Mouse (Mus musculus) left cerebral cortex, postnatal 25 days (tissue): ENCODE measurements around the gene Tnfsf15. TPM values are rescaled to one million over a fixed set of nuclear protein-coding genes. Genes with fewer than 3 reads are reported as not detected.

ENCODE experiments used
- DNase-seq, 2 experiments: peaks; one replicate each; pipeline ENCODE4 v3.0.0; 2022; ENCODE audit warnings: low spot score in 2 of 2, mixed read lengths in 1 of 2
- intact Hi-C: fragments of 180-260 bp; cut with DNase I; formaldehyde crosslinking; loops from one replicate; pipeline ENCODE4 v1.15.1; 2025
- total RNA-seq, 2 experiments: library from RNA; stranded (reverse); gene quantifications; 2 replicates each; pipeline ENCODE4 v1.2.3; 2021

Tnfsf15 gene
- total RNA-seq, 2 experiments from 2014 or later: 0.09 to 0.11 TPM

DNA sequence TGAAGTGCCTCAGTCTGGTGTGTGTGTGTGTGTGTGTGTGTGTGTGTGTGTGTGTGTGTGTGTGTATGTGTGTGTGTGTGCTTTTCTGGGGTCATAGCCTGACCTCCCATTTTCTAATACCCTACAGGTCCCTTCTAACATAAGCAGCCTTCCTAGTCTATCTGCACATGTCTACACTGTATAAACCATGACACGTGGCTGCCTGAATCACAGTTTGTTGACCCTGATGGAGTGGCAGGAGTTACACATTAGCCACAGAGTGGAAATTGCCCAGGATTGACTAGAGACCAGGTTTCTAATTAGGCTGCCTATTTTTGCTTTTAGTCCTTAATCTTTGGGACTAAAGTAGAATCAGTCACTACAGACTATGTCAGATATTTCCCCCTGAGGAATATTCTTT, 1.3 kb downstream of the Tnfsf15 start:
- no peak for DNase-seq

DNA sequence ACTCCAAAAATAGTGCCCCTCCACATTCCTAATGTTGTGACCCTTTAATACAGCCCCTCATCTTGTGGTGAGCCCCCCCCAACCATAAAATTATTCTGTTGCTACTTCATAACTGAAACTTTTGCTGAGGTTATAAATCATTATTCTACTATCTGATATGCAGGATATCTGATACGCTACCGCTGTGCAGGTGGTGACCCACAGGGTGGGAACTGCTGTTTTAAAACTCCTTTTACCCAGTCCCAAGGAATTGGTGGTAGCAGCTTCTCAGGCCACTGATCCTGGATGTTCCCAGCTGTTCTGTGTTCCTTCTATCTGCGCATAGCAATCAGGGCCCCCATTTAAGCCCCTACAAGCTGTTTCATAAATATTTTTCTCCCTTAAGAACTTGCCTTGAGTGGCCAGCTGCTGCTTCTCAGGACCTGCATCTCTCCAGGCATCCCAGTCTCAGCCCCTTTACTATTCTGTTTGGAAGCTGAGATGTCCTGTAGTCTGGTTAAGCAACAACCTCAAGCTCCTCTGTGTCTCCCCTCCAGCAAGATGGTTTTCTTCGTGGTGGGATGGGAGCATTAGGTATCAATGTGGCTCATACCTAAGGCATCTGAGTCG, 2.0 kb downstream of the Tnfsf15 start:
- no peak for DNase-seq
- intact Hi-C loops: no loop called here

More for the DNA sequence above, 1.3 kb downstream of the Tnfsf15 start:
- intact Hi-C loops: no loop called here

DNA sequence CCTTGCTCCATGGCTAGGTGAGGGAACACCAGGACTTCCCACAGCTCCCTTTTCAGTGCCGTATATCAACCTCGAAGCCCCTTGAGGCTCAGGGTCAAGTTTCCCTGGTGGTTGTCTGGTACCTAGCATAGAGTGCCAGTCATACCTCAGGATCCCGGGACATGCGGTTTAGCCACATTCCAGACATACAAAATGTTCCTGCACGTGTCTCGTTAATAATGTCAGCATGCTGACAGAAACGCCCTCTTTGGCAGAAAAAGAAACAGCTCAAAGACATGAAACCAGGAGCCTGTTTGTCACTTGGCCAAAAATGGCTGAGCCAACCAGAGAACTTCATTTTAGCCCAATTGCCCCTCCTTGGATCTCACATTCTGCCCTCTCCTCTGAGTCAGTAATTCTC, 2.8 kb downstream of the Tnfsf15 start:
- intact Hi-C loops: no loop called here
- DNase-seq: no peak

DNA sequence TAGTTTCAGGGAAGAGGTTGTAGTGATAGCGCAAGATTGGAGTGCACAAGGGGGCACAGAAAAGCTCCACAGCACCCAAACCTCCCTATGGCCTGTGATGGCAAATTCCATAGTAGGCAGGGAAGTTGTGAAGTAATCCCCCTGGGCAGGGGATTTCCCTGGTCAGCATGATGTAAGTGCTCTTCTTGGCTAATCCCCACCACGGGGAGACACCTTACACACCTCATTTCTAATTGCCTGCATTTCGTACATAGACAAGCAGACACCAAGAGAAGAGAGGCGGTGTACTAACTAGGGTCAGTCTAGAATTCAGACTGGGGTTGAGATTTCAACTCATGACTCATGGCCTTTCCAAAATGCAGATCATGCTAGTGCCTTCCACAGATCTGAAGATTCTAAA, 4.2 kb downstream of the Tnfsf15 start:
- intact Hi-C loops: no loop called here
- no peak for DNase-seq

DNA sequence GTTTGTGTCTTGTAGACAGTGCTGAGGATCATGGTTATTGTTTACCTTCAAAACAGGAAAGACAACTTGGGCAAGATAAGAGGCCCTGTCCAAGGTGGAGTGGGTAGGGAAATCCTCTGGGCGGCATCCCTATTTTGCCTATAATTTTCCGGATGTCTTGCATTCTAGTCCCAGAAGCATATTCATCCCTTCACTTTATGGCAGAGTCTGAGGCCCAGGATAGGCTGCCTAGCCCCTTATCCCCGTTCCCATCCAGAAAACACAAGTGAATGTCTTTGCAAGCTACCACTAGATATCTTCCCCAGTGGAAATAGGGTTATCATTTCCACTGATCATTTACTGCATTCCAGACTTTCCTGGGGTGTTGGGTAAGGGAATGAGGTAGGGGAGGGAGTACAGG, 4.9 kb downstream of the Tnfsf15 start:
- intact Hi-C loops: no loop called here
- no peak for DNase-seq

DNA sequence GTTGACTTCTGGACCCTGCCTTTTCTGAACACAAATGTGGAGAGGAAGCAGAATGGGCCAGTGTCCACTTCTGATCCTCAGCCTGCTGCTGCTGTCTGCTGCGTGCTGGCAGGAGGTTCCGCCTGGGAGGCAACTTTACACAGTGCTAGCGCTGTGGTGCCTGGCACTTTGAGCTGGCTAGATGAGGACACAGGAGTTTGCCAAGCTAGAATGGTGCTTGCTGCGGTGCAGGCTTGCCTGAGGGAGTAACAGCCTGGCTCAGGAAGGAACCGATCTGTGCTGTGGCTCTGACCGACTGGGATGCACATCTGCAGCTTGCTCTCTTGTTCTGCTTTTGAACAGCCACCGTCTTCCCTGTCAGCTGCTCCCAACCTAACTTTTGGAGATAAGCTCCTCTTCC, 5.4 kb downstream of the Tnfsf15 start:
- peak; percentile 14 to 15 for DNase-seq
- intact Hi-C loops: no loop called here

DNA sequence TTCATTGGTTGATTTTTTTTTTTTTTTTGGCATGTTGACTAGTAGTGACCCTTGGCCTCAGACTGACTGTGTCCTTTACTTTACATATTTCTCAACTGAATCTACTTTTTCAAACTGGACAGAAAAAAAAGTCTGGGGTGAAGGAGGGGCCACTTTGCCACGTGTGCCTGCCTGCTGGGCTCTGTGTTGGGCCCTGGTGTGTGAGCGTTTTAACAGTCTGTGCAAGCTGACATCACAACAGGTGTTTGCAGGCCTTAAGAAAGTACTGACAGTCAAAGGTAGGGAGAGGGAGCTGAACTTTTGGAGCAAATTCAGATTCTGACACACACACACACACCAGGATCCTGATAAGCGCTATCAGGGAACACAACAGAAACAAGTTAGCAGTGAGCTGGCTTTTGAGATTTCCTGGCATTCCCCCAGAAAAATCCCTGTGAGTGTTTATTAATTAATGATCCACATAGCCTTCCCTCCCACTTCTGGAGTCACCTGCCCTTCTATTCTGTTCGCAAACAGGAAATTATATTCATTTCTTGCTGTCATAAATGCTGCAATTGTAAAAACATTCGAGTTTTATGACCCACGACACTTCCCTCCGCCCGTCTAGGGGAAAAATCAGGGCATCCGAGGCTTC, 6.4 kb downstream of the Tnfsf15 start:
- DNase-seq: no peak
- intact Hi-C loops: no loop called here

DNA sequence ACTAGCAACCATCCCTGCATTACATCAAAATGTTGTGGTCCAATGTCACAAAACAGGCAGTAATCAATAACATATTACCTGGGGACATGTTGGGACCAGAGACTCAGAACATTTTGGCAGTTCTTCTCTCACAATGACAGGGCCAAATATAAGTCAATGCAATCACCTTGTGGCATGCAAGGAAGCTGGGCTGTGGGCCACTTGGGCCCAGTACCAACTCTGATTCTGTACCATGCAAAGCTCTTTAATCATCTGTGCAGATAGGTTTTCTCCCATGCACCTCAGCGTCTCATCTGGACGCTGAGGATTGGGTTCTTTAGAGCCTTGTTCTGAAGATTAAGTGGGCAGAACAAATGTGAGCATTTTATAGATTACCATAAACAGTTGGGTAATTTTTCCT, 13.6 kb downstream of the Tnfsf15 start:
- no peak for DNase-seq
- intact Hi-C loops: no loop called here

DNA sequence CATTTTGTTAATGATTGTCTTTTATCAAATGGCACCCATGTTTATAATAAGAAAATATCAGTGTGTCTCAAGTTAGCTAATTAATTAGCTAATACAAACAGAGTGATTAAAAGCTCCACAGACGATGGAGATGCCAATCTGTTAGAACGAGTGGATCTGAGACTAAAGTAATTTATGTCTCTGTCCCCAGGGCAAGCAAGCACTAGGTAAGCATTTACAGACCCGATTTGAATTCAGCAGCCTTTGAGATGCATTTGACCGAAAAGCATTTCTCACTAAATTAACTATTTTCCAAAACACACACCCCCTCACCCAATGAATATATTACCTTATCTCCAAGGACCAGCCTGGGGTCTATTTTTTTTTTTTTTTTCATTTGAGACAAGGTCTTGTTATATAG, 18.2 kb downstream of the Tnfsf15 start:
- no peak for DNase-seq
- intact Hi-C loops: no loop called here

DNA sequence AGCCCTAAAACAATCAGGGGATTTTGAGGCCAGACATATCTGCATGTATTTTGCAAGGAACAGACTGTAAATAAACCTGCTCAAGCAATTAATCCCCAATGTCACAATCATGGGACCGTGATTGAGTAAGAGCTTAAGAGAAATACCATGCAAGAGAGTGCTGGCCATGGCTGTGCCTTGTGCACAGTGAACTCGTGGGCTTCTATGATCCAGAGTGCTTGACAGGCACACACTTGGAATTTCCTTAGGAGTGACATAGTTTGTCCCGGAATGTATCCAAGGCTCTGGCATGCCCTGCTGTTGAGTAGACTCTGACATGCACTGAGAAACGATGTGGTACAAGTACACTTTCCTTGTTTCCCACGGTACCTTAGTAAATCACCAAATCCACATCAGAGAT, 18.9 kb downstream of the Tnfsf15 start:
- no peak for DNase-seq
- intact Hi-C loops: no loop called here

DNA sequence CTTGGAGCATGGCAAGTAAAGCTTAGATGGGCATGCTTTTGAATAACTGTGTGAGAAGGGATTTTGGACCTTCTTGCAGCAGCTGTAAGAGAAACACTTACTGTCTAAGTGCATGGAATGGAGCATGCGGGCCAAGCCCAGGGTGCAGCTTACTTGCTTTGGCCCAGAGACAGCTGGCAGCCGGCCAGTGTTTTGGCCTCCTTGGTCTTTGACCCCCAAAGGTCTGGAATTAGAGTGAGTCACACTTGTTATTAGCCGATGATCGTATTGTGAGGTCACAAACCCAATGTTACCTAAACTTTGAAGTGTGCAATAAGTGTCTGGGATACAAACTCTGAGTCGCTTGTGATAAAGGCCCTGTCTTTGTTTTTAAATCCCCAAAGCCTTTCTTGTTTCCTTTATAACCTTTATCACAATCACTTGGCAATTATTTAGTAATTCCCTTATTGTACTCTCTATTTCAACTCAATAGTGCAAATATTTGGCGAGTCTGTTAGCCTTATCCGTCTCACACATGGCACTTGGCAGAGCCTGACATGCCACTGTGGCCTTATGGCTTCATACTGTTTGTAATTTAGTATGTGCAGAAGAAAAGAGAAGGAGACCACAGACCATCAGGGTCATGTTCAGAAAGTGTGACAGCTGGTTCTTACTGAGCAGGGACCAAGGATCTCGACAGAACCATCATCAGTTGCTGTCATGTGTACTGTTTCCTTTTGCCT, 26.8 kb downstream of the Tnfsf15 start:
- intact Hi-C loops: no loop called here
- no peak for DNase-seq

DNA sequence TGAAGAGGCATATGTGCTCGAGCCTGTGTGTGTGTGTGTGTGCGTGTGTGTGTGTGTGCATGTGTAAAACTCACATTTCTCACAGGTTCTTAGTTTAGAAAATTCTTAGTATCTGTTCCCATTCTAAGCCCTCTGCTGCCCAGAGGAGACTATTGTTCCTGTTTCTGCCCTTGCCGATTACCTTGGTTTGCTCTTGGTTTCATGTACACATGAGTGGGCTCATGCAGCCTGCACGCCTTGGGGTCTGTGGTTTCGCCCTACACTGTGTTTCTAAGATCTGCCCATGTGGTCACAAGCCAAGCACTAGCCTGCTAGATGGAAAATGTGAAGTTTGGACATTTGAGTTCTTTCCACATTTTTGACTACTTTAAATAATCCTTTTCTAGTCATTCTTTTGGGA, 33.0 kb downstream of the Tnfsf15 start:
- intact Hi-C loops: no loop called here
- DNase-seq: no peak

DNA sequence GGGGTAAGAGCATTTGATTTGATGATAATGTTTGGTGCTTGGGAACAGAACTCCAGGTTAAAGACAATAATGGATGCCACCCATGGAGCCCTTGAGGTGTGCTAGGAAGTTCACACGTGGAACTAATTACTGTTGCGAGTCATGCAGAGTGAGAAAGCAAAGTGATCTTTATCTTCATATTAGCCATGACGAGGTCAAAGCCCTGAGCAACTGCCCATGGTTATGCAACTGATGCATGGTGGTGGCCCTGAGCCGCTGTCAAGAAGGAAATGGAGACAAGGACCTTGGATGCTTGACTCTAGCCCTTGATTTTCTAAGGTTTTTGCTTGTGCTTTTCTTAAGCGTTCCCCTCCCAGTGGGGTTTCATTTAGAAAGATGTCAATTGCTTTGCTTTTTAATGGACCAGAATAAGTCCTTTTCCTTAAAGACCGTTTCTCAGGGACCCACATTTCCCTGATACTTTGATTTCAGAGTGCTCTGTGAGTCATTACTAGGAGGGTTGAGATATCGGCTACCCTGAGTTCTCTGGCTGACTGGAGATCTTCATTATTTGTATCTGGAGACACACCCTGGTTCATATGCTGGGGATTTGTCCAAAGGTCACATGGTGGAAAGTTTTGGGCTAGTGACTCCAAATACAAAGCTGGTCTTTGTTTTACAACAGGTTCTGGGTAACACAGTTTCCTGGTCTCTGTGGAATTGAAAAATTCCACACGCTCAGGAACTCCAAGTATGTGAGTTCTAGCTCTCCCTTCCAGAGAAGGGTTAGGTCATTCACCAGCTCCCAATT, 34.3 kb downstream of the Tnfsf15 start:
- intact Hi-C loops: no loop called here
- DNase-seq: no peak

DNA sequence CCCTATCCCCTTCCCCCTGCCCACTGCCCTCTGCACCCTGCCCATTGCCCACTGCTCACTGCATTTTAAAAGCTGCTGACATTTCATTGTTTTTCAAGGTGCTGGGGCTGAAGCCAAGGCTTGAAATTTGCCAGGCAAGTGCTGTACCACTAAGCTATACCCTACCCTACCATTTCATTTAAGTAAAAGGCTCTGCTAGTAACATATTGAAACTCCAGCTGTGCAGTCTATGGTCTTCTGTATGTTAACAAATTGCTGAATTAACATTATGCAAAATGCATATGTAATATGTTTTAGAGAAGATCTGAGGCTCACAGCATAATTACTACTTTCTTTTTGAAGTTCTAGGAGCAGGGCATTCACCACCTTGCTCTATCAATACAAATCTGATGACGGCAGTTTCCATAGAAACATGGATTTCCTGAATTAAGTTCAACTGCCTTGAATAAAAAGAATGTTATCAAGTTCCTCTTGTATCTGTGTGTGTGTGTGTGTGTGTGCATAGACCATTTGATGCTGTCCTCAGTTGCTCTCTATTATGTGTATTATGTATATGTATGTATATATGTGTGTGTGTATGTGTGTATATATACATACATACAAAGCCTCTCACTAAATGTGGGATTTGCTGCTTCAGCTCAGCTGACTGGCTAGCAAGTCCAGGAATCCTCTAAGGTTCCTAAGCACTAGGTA, 38.5 kb downstream of the Tnfsf15 start:
- intact Hi-C loops: no loop called here
- DNase-seq: no peak

DNA sequence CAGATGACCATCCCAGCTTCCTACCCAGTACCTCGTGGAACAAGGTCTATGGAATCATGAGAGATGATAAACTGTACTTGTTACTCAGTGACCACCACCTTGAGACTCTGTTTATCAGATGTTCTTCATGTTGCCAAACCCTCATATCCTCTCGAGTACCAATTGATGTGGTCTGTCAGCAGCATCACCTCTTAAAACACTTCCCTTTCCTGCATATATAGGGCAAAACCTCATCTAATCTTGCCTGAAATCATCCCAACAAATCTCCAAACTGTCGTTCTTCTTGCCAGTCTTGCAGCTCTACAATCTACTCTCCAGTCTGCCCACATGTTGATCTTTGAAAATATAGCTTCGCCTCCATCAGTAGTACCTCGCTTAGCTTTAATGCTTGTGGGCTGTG, 40.7 kb downstream of the Tnfsf15 start:
- intact Hi-C loops: no loop called here
- no peak for DNase-seq

DNA sequence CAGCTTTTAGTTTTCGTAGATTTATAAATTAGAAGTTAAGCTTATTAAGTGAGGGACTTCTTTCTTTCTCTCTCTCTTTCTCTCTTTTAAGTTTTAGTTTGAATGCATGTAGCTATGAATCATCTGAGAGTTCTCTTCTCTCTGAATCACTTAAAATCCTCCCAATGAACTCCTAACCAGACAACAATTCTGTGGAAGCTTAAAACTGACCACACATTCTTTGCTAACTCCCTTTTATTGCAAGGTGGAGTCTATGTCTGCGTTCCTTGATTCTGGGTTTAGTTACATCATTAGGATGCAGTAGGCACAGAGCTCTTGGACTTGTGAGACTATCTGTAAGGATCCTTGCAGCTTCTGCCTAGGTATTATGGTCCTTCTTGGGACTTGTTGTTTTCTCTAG, 41.2 kb downstream of the Tnfsf15 start:
- no peak for DNase-seq
- intact Hi-C loops: no loop called here

DNA sequence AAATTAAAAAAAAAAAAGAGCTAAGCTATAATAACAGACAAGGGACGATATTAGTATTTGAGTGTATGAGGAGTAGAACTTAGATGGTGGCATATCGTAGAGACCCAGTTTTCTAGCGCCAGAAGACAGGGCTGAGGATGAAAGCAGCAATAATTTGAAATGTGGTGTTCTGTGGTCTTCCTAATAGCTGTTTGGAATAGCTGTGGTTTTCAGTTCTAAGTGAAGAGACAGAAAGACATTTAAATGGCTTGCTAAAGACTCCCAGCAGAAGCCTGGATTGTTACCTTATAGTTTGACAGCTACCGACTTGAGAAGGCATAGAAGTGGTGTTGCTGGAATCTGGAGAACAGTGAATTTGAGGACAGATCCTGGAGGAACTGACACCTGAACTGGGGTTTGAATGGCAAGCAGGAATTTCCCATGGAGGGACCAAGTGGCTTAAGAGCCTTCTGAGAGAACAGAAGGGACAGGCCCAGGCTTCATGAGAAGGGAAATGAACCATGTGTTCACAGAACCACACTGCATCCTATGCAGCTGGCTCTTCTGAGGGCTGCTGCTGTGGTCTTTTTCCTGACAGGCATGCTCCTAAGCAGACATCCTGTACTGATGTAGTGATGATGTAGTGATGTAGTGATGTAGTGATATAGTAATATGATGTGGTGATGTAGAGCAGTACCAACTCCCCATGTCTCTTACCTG, 42.8 kb downstream of the Tnfsf15 start:
- intact Hi-C loops: no loop called here

DNA sequence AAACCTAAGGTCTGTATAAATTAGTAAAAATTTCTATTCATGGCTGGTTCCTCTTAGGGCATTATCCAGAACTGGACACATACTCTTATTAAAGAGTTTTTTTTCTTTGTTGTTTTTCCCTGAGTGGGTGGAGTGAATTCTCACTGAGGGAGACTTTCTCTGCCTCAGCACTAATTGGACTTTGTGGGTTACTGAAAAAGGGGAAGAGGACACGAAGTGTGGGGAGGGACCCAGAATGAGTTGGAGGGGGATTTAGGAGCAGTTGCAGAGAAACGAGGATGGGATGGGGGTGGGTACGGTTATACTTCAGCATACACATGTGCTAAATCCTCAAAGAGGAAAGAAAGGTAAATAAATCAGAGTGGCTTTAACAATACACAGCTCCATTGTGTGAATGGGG, 45.2 kb downstream of the Tnfsf15 start:
- DNase-seq: no peak
- intact Hi-C loops: no loop called here

More for the DNA sequence above, 42.8 kb downstream of the Tnfsf15 start:
- DNase-seq: no peak

DNA sequence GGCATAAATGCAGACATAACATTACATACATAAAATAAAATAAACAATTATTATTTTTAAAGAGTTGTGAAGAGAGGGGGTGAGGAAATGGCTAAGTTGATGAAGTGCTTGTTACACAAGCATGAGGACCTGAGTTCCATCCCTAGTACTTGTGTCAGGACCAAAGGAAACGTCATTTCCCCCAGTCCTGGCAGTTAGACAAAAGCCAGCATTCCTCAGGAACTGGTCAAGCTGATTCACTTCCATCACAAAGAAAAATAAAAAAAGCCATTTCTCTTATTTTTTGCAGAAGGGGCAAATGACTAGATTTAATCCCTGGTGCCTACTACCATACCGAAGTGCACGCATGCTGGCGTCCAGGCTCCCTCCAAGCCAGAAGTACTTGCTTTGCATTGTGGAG, 48.0 kb downstream of the Tnfsf15 start:
- DNase-seq: no peak
- intact Hi-C loops: no loop called here
